In the genomic region with DNA sequence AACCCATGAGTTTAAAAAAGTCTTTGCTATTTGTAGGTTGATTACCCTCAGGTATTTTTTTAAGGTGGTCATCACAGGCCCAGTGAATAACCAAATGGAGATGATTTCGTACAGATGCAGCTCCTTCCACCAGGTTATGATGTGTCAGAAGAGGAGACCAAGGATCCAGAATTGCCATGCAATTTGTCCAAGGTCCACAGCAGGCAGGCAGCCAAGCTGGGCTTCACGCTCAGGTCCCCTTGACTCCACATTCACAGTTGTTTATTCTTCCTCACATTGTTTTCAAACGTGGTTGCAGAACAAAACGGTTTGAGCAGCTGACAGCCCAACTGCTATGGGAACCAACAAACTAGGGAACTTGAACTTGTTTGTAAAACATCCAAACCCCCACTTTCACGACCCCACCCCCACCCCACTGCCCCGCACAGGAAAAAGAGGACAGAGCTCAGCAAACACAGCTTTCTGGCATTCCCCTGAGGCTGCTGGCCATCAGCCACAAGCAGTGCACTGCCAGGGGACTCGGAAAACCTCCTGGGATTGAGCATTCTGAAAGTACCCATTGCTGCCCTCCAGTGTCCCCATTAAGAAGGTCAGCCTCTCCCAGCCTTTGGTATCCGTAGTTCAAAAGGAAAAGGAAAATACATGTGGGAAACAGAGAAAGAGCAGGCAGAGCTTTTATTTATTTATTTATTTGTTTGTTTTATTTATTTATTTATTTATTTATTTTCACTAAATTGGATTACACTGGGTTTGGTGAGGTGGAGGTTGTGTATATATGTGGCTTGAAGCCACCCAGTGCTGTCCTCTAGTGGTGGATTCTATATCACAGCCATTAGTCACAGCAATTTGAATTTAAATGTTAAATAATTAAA, we compare ENCODE assay signal across 8 mouse cellular contexts. TPM values are rescaled to one million over a fixed set of nuclear protein-coding genes. Genes with fewer than 3 reads are reported as not detected.
DNase-seq lines count a peak whose midpoint lies in the region; ATAC-seq lines count a peak whose summit lies in the region.

No protein-coding gene starts in this region.

- ATAC-seq in activated CD4-positive, CD25-positive, alpha-beta regulatory T cell, adult 4 months = no peak

- DNase-seq in adrenal gland, adult 2 months = peak; percentile 66
- no peak for DNase-seq in adrenal gland, adult 18-20 months (ENCODE audit: low spot score in 2 of 2)
- DNase-seq in right cerebral cortex, adult 2 months (ENCODE audit: low spot score in 2 of 2) = peak; percentile 40 to 47
- no peak for DNase-seq in right cerebral cortex, postnatal 36 days (ENCODE audit: low spot score in 2 of 2)
- peak; percentile 42 for DNase-seq in forelimb bud, embryonic 11.5 days (ENCODE audit: low read depth, low spot score)
- DNase-seq in kidney, postnatal 14 days = peak; percentile 59
- DNase-seq in lung, postnatal 4 days = peak; percentile 63 to 80

RNA-seq across cellular contexts. Expression of a gene that starts 24.6 kb away (rescaled TPM):
- 10 to 100 TPM; 38.7 to 59.7 TPM for total RNA-seq in adrenal gland, adult 2 months (2021)
- 57.1 and 57.2 TPM in 2 replicates for polyA plus RNA-seq in adrenal gland, adult 2 months (2012; rRNA removed)
- 10 to 100 TPM; 33.9 to 41.2 TPM for total RNA-seq in adrenal gland, adult 18-20 months (2021)
- under 1 TPM in 1 of 2 experiments, not detected in 1; 0.11 TPM for polyA plus RNA-seq in activated CD4-positive, CD25-positive, alpha-beta regulatory T cell, adult 4 months (2017; shearing (Covaris generic))

Comparison
In these comparisons a context has a peak if more than half of its experiments do, and no peak if none do; other contexts are left out.
1. DNase-seq: peak in adrenal gland, adult 2 months (single experiment), right cerebral cortex, adult 2 months (2 of 2), forelimb bud, embryonic 11.5 days (single experiment), kidney, postnatal 14 days (single experiment) and lung, postnatal 4 days (2 of 2); none in adrenal gland, adult 18-20 months (0 of 2) and right cerebral cortex, postnatal 36 days (0 of 2).